In genomic region chr5:142886761-142887160, GRCm38 (mm10) we compare ENCODE assay signal across 12 mouse cellular contexts.
"Had no signal": no experiment of that assay in that cellular context is flagged by ENCODE, and none has a peak within 500 bp of the region (broad histone marks: within the 10 kb centered on the region; RNA-seq: fewer than 3 reads in every experiment).

No protein-coding gene starts in this region.

- H3K4me1 ChIP-seq: limb, embryonic 15.5 days; stomach, embryonic 15.5 days had no signal

- H3K27me3 ChIP-seq: kidney, embryonic 15.5 days; limb, embryonic 15.5 days; liver, embryonic 12.5 days; midbrain, embryonic 12.5 days; neural tube, embryonic 12.5 days; stomach, embryonic 15.5 days had no signal

- H3K27ac ChIP-seq: kidney, embryonic 15.5 days; limb, embryonic 15.5 days; liver, embryonic 12.5 days; midbrain, embryonic 12.5 days; neural tube, embryonic 12.5 days; stomach, embryonic 15.5 days had no signal

- H3K9me3 ChIP-seq: kidney, embryonic 15.5 days; limb, embryonic 15.5 days; liver, embryonic 12.5 days; midbrain, embryonic 12.5 days; neural tube, embryonic 12.5 days; stomach, embryonic 15.5 days had no signal

- ATAC-seq: liver, embryonic 12.5 days had no signal

- DNase-seq: kidney, postnatal 25 days; lung, embryonic 14.5 days; lung, postnatal 10 days; lung, postnatal 4 days; retina, postnatal 1 day; thymus, postnatal 36 days had no signal

- H3K4me3 ChIP-seq: kidney, embryonic 15.5 days; limb, embryonic 15.5 days; liver, embryonic 12.5 days; midbrain, embryonic 12.5 days; neural tube, embryonic 12.5 days; stomach, embryonic 15.5 days had no signal
